Mouse (Mus musculus): ENCODE measurements around the gene Rhbdl3.
A peak's percentile ranks its signal among the peaks of the same experiment; 100 is the strongest.

Rhbdl3 gene

DNA sequence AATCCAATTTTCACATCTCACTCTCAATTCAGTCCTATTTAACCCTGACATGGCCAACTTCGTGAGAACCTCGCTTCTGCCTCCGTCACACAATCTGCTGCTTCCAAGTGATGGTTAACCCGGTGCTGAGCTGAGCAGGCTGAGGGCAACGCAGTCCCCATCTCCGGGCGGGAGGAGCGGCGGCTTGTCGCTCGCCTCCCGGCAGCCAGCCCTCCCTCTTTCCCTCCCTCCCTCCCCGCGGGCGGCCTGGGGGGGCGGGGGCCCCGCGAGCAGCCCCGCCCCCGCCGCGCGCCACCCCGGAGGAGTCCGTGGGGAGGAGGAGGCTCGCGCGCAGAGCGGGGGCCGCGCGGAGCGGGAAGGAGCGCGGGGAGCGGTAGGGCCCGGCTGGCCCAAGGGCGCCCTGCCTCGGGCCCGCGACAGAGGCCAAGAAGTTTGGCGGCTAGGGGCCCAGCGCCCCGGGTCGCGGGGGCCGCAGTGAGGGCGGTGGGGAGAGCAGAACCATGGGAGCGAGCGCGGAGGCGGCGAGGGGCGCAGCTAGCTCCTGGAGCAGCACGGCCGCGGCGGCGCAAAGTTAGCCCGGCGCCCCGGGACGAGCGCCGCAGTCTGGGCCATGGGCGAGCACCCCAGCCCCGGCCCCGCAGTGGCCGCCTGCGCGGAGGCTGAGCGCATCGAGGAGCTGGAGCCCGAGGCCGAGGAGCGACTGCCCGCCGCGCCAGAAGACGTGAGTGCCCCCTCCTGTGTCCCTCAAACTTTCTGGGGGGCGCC is at the start of gene Rhbdl3:
Gene Rhbdl3, plus strand, starts transcription at position 362 of the 765 bp plus-strand sequence.
- DNase-seq (ENCODE audit: low spot score in 2 of 2): peak in 1 of 2 experiments; percentile 27

DNA sequence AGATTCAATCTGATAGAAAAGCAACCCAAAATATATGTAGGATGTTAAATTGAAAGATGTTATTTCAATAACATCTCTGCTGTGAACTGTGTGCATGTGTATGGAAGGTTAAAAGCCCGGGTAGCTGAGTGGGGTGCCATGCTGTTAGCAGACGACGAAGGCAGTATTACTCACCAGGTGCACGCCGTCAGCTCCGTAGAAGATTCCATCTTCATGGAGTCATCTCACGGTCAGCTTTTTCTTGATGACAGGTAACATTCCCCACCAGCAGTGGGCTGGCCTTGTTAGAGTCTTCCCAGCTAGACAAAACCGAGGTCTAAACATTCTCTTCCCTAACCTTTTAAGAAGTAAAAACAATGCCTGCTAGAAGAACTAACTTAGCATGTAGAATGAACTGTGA is 36.6 kb upstream of the Rhbdl3 start:
- no peak for DNase-seq (ENCODE audit: low spot score in 2 of 2)

DNA sequence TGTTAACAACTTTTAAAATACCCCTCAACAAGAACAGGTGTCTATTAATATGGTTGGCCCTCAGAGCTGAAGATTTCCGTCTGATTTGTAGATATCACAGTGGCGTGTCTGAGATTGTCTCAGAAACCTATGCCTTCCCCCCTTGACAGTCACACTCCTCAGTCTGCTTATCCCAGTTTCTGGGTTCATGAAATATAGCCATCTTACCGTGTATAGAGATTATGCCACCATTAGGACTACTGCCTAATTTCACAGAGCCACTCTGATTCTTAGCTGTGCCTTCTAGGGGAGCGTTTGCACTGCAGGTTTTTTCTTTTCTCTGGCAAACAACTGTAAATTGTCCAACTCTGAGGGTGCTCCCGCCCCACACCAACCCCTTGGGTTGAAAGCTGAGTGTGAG is 29.6 kb upstream of the Rhbdl3 start:
- no peak for DNase-seq (ENCODE audit: low spot score in 2 of 2)

DNA sequence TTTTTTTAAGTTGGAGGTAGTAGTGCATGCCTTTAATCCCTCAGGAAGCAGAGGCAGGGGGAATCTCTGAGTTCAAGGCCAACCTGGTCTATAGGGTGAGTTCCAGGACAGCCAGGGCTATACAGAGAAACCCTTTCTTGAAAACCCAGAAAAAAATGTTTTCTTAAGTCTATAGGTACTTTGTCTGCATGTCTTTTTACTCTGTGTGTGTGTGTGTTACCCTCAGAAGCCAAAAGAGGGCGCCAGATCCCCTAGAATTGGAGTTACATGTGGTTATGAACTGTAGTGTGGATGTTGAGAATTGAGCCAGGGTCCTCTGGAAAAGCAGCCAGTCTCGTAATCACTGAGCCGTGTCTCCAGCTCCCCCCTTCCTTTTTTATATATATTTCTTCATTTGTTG is 25.7 kb upstream of the Rhbdl3 start:
- no peak for DNase-seq (ENCODE audit: low spot score in 2 of 2)

DNA sequence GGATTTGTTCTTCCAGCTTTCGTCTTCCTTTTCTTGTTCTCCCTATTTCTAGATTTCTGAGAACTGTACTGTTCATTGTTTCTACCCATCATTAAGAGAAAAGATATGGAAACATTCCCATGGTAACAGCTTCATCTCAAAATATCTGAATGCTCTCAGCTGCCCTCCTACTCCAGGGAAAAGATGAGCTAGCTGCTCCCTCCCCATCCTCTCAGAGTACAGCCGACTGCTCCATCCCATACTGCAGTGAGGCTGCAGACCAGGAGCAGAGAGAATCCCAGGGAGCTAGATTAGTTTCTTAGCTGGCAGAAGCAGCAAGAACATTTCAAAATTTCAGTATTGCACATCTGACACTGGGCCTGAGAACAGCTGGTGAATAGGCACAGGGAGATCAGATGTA is 22.7 kb upstream of the Rhbdl3 start:
- no peak for DNase-seq (ENCODE audit: low spot score in 2 of 2)

DNA sequence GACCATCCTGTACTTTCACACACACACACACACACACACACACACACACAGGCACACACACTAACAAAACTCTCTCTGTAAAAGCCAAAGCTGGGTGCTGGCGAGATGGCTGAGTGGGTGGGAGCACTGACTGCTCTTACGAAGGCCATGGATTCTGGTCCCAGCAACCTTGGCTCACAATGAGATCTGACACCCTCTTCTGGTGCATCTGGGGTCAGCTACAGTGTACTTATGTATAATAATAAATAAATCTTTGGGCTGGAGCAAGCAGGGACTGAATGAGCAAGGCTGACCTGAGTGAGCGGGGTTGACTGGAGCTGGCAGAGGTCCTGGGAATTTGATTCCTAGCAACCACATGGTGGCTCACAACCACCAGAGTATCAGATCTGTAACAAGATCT is 16.9 kb upstream of the Rhbdl3 start:
- DNase-seq (ENCODE audit: low spot score in 2 of 2): no peak

DNA sequence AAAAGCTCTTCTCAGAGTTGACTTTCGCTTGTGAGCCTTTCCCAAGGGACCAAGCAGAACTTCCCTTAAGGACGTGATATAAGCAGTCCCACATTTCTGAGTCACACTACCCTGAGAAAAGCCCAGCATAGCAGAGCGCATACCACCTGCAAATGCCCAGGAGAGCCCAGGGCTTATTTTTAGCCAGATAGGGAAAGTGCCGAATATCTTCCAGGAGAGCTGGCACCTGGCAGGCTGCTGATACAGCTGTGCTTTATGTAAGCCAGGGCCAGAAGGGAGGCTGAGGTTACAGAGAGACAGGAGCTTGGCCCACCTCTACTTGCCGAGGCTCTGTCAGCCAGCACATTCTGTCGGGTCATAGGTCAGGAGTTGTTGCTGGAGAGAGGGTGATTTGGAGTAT is 16.1 kb upstream of the Rhbdl3 start:
- no peak for DNase-seq (ENCODE audit: low spot score in 2 of 2)

DNA sequence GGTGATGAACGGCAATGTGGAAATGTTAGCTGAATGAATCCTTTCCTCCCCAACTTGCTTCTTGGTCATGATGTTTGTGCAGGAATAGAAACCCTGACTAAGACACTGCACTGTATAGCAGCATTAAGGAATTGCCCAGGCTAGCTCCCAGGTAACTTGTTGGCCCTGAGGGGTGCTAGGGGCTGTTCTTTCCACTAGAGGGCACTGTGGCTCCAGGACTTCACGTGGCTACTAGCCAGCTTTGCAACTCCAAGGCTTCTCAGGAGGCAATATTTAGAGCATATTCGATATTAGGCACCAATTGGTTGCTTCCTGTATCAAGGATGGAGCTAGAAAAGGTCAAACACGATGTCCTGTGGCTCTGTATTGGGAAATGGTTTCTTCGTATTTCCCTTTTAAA is 13.6 kb upstream of the Rhbdl3 start:
- DNase-seq (ENCODE audit: low spot score in 2 of 2): peak; percentile 58 to 68

DNA sequence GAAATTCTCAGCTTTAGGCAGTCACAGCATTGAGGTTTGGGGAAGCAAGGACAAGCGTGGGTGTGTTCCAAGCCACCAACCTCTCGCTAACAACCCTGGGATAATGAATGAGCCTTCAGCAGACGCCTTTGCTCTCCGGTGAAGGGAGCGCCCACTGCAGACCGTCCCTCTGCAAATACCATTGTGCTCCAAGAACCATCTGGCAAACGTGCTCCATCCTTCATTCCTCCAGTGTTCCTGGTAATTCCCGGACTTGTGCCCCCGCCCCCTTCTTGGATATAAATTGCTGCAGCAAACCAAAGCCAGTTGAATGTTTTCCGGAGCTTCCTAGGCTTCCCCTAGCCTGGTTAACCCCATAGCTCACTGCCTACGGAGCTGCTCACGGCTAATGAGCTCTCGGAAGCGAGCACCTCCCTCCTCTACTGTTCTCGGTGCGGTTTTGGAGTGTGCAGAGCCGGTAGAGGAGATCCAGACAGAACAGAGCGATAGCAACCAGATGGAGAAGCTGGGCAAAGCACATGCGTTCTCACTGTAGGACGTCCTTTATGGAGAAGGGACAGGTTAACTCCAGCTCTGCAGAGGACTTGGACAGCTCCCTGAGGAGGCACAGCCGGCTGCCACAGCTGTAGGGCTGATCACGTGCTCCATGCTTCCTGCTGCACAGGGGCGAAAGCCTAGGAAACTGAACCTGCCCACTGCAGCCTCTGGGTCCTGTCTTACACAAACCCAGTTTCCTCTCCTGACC is 10.8 kb upstream of the Rhbdl3 start:
- DNase-seq (ENCODE audit: low spot score in 2 of 2): peak; percentile 36 to 48

DNA sequence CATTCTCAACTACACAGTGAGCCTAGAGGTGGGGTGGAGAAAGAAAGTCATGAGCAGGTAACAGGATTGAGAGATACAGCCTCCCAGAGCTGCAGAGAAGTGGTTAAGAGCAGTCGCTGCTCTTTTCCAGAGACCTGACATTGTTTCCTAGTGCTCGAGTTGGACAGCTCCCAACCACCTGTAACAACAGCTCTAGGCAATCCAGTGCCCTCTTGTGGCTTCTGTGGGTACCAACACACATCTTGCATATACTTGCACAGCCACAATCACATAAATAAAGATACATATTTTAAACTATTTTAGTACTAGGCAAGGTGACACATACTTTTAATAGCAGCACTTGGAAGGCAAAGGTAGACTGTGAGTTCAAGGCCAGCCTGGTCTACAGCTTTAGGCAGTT is 9.7 kb upstream of the Rhbdl3 start:
- DNase-seq (ENCODE audit: low spot score in 2 of 2): no peak

DNA sequence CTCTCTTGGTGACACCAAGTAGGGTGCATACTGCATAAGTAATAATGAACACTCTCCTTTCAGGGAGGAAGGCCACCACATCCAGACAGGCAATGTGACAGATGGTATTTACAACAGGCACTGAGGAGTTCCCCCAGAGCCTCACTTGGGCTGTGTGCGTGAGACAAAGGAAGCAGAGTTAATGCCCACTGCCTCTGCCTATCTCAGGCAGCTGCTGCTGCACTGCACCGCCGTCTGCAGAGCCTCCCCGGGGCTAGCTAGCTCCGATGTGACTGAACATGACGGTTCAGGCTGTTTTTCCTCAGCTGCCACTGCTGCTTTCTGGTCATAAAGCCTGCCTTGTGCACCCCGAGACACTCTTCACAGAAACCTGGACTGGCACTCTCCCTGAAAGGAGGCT is 8.2 kb upstream of the Rhbdl3 start:
- no peak for DNase-seq (ENCODE audit: low spot score in 2 of 2)

DNA sequence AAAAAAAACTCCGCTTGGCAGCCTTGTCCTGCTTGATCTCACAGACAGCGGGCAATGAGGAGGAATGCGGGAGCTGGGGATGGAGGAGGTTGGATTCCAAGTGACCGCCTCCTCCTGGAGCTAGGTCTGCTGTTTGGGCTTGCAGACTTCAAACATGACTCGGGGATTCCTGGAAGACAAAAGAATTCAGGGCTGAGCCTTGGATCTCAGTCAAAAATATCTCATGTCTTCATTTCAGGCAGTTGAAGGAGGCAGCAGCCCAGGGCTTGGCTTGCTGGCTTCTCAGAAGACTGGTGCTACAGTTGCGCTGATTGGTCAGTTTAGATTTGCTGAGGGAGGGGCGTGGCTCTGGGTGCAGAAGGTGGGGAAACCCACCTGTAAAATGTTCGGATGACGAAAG is 5.6 kb upstream of the Rhbdl3 start:
- DNase-seq (ENCODE audit: low spot score in 2 of 2): no peak

DNA sequence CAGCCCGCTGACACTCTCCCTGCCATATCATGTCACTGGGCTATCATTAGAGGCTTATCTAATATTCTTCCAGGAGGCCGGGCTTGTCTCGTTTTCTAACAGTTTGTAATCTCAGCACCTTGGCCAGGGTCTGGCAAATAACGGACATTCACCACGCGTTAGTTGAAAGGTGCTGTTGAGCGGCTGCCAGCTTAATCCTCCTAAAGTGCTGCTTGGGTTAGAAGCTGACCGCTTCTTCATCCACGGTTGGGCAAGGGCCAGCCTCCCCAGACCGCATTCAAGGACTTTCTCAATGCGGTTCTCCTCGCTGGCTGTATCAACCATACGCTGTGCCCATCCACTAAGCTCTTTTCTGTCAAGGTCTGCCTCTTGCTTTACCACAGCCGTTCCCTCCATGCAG is 4.9 kb upstream of the Rhbdl3 start:
- no peak for DNase-seq (ENCODE audit: low spot score in 2 of 2)

DNA sequence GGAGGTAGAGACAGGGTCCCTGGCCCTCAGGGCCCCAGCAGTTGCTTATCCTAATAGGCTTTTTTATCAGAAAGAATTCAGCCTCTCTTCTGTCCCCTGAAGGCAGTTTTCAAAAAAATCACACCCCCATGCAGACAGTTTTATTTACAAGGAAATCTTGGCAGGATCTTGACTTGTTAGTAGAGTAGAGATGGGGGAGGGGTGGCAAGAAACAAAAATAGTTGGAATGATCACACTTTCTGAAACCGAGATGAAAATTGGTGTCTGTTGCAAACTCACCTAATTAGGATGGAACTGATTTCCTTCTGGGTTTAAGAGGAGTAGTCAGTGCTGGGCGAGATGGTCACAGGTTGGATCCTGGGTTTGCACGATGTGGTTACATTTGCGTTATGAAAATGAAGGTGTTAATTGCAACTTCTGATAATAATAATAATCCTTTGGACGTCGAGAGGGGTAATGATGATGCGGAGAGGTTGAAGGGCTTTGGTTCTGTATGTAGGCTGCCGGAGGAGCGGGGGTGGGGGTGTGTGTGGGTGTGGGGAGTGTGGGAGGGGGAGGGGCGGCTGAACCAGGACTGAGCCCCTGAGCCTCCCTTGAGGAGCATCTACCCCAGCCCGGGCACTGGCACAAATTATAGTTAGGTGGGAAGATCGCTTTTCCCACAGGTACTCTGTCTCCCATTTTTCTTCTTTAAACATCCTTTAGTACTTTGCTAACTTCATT is 1.0 kb upstream of the Rhbdl3 start:
- no peak for DNase-seq (ENCODE audit: low spot score in 2 of 2)

DNA sequence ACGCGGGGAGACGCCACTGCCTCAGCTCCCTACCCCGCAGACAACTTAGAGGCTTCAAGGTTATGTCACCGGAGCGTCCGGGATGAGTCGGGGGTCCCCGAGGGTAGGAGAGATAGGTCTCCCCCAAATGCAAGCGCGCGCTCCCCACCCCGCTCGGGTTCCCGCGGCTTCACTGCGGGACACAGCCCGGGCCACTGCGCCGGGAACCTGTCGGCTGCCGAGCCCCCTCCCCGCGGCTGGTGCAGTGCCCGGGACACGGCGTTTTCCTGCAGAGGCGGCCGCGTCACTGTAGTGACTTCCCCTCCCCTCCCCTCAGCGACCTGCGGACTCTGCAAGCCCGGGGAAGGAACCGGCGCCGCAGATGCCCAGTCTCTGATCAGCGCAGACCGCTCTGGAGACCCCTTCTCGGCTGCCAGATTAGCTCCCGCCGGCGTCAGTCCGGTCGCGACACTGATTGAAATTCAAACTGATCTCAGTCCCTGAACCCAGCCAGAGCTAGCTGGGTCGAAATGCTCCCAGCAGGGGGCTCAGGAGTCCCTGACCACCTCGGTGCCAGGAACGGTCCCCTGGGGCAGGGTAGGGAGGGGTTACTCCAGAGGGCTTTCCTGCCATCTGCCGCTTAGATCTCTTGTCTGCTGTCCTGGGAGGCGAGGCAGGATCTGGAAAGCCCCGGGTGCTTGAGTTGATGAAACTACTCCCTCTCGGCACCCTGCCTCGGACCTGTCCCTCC is 769 bp downstream of the Rhbdl3 start:
- DNase-seq (ENCODE audit: low spot score in 2 of 2): peak; percentile 17 to 27

DNA sequence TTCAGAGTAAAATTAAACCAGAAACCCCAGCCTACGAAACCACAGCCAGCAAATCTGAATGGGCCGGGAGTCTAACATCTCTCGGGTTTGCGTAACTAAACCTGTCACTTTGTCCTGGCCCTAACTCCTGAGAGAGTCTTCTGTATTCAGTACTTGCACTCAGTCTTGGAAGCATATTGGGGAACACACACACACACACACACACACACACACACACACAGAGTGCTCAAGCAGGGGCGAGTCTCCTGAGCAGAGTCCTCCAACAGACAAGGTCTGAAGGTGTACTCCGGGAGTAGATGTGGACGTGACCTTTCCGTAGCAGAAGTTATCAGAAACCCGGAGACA is 1.3 kb downstream of the Rhbdl3 start:
- DNase-seq (ENCODE audit: low spot score in 2 of 2): no peak

DNA sequence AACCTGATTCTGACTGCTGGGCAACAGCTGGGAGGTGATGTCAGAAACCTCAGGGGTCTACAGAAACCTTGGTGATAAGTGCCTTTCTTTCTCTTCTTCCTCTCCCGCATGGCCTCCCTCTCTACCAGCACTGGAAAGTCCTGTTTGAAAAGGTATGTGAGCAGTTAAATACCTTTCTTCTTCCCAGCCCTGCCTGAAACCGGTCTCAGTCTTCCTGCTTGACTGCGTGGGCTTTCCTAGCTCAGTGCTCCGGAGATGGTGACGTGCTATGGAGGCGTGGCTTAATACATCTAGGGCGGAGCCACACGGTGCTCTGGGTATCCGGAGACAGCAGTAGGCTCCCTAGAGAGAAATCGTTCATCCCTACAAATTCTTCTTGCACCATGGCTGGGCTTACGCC is 1.8 kb downstream of the Rhbdl3 start:
- peak; percentile 31 to 53 for DNase-seq (ENCODE audit: low spot score in 2 of 2)

DNA sequence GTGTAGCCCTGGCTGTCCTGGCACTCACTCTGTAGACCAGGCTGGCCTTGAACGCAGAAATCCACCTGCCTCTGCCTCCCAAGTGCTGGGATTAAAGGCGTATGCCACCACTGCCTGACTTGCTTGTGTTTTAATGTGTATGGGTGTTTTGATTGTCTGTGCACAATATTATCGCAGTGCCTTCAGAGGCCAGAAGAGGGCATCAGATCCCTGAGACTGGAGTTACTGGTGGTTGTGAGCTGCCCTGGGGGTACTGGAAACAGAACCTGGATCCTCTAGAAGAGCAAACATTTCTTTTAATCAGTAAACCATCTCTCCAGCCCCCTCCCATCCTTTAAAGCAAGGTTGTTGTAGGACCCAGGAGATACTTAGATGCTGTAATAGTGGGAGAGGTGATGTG is 3.0 kb downstream of the Rhbdl3 start:
- no peak for DNase-seq (ENCODE audit: low spot score in 2 of 2)

DNA sequence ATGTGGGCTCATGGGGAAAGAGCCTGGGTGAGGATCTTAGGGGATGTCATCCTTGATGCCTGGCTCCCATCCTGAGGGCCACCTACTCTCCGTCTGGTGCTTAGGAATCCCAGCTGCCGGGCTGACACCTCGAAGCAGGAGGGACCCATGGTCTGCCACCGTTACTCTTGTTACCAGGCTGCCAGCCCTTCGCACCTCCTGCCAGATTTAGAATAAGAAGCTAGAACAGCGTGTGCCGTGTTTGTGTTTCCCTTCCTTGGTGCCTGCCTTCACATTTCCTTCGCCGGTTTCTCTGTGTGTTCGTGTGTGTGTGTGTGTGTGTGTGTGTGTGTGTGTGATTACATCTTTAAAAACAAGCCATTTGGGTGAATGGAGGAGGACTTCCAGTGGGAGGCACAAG is 4.1 kb downstream of the Rhbdl3 start:
- peak; percentile 29 to 55 for DNase-seq (ENCODE audit: low spot score in 2 of 2)

DNA sequence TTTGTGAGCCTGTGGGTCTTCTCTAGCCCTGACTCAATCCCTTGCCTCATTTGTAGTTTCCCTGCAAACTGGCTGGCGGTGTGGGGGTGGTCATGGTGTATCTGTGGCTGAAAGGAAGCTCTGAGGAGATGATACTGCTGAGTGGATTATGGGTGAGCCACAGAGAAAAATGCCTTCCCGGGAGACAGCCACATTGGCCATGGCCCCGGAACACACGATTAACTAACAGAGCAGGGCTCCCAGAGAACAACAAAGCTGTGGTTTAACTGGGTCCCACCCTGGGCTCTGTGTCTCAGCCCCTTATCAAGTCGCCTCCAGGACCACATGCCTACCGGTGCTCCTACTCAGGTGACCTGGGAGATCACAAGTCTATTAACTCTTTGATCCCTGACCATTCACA is 7.8 kb downstream of the Rhbdl3 start:
- DNase-seq (ENCODE audit: low spot score in 2 of 2): no peak

DNA sequence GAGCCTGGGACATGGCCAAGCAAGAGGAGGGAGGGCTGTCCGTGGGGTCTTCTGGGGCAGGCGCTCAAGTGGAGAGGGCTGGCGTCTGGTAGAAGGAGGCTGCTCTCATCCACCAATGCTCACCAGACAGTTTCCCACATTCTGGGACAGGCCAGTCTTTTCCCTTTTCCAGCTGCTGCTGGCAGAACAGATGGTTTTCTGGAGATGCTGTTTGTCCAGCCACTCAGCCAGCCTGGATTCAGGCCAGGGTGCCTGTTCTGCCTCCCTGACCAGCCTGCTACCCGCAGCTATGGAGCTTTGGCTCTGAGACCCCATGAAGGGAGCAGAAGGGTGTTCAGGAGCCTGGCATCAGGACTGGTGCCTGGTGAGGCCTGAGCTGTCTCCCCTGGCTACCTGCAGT is 10.6 kb downstream of the Rhbdl3 start:
- no peak for DNase-seq (ENCODE audit: low spot score in 2 of 2)

DNA sequence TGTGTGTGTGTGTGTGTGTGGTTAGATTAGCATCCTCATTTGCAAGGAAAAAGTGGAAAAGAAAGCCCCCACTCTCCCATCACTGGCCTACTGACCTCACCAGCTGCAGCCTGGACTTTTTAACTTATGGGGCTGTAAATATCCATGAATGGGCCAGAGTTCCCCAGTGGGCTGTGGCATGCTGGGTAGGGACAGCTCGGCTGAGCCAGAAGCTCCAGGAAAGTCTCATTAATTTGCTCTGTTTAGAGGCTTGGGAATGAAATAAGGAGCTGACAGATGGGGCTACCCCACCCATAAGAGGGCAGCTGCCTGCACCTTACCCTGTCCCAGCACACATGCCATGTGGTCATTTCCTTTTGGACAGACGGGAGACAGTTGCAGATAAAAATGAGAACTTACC is 11.3 kb downstream of the Rhbdl3 start:
- no peak for DNase-seq (ENCODE audit: low spot score in 2 of 2)

All from frontal cortex, postnatal 25 days (tissue).